Mouse (Mus musculus): Measurements from ENCODE around the gene Meox1.

Gene Meox1

DNA sequence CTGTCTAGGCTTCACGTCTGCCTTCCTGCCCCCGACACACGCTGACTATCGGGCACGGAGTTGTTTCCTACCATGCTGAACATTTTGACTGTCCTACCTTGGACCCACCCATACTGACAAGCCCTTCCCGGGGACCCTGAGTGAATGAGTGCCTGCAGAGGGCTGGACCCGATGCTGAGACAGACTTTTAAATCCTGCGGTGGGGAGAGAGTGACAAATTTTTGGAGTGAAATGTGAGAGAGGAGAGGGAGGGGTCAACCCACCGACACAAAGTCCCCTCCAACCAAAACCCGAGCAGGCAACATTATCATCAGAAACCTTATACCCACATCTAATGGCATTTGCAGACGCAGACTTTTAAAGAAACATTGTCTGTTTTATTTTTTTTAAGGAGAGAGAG lies at the start of gene Meox1:
Gene Meox1, minus strand, starts transcription at position 171 of the 400 bp plus-strand sequence.
- DNase-seq (ENCODE audit: low read depth) = no peak

DNA sequence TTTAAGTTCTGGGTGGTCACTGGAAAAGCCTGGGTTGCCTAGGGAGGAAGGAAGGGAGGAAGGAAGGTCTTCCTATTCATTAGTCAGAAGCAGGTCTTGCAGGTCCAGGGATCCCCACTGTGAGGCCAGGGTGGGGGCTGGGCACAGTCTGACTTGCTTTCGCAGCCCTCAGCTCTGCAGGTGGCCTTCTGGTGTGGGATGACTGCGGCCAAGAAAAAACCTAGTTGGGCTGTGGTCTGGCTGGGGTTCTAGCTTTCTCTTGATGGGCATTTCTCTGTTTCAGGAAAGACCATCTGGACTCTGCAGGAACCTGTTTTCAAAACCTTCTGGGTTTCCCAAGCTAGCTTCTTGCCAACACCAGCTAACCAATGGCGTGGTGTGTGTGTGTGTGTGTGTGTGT lies 48.9 kb upstream of the Meox1 start:
- no peak for DNase-seq (ENCODE audit: low read depth)

DNA sequence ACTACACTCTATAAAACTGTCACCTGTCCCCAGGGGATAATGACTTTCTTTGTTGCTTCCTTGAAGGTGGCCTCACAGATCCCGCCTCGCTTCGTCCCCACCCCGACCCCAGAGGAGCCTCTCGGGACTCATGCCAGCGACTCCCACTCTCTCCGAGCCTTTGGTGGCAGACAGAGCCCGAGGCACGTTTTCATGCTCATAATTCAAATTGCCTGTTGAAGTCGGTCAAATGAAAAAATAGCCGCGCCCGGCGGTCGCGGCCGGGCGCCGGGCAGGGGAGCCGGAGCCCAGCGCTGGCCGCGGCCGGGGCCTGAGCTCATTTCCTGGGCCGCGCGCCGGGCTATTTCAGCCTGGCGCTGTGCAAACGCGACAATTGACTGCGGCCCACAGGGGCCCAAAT lies 42.9 kb upstream of the Meox1 start:
- DNase-seq (ENCODE audit: low read depth) = no peak

DNA sequence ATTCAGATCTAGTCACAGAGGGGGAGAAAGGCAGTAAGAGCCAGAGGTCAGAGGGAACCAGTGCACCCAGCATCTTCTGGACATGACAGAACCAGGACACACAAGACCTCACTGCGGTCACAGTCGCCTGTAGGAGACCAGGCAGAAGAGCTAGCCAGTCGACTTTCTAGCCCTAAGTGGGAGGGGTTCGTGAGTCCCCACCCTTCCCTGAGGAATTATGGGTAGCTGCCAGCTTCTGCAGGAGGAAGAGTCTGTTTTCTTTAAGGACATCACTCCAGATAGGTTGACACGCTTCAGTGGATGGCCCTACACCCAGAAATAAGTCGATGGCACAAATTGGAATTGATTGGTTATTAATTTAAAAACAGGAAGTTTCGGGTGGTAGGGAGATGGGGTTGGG lies 42.2 kb upstream of the Meox1 start:
- no peak for DNase-seq (ENCODE audit: low read depth)

DNA sequence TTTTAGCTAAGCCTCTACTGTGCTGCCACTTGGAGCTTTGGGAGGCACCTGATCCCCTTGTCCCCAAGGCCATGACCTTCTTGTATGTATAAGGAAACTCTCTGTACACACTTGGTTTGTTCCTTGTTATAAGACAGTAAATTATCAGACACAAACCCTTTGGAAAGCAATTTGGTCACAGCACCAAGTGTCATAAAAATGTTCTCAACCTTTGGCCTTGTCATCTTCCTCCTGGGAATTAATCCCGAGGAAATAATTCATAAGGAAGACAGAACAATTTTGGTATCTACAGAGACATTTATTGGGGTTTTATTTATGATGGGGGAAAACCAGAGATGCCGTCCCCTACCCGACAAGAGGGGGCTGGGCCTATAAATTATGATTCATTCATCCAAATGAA lies 41.6 kb upstream of the Meox1 start:
- no peak for DNase-seq (ENCODE audit: low read depth)

DNA sequence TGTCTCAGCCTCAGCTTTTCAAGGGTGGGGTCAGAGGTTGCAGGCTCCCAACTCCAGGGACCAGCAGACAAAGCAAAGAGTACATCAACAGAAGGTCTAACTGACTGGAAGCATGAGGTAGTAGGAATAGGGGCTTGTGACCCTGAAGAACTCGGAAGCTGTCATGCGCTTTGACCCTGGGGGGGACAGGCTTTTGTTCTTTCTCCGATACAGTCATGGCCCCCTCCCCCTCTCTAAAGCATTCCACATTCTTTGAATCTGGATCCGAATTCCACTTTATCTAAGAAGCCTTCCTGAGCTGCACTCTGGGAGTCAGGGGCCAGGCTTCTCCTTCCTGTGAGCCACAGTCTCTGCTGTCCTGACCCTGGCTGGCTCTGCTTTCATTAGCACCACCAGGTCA lies 37.8 kb upstream of the Meox1 start:
- DNase-seq (ENCODE audit: low read depth) = no peak

DNA sequence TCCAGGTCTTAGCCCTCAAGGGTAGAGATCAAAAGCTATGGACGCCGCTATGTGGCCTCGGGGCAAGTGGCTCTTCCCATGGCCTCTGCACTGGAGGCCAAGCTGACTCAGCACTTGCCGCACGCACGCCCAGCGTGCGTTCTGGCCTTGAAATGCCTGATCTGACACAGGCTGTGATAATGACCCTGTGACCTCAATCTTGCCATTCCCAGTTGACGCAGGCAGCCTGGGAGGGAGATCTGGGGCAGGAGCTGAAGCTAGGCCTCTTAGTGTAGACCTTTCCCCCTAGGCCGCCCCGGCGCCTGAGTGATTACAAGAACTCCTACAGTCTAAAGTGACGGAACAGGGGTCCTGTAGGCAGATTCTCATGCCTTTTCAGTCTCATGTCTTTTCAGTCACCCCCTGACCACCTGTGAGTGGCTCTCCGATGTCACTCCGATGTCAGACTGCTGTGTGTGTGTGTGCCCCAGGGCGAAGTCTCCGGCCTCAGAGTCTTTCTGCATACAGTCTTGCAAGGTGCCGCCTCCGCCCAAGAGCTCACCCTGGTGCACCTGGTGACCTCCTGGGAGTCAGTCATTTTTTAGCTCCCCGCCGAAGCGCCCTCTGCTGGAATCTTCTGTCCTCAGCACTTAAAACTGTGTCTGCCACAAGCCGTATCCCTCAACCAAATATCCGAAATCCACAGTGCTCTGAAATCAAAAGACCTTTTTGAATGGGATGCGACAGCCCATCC lies 34.0 kb upstream of the Meox1 start:
- no peak for DNase-seq (ENCODE audit: low read depth)

DNA sequence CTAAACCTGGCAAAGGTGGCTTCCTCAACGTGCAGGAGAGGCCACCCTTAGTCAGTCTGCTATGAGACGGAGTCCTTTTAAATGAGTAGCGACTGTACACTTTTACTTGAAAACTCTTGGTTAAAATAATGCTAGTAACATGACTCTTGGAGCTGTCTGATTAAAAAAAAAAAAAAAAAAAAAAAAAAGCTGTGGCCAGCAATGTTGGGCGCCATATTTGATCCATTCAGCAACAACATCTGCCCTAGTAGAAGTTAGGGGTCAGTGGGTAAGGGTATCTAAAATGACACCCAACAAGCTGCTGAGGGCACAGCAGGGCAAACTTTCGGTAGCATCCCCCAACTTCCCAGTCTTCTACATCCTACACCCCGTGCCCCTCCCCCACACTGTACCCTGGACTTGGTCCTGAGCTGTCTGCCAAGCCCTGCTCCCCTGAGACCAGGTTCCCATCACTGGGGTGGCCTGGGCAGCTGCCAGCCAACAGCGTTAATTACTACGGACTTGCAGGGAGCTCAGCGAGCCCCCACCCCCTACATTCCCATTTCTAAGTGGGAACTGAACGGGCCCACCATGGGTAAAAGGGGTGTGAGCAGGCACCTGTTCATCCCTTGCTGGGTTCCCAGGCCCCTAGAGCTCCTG lies 32.9 kb upstream of the Meox1 start:
- DNase-seq (ENCODE audit: low read depth) = no peak

DNA sequence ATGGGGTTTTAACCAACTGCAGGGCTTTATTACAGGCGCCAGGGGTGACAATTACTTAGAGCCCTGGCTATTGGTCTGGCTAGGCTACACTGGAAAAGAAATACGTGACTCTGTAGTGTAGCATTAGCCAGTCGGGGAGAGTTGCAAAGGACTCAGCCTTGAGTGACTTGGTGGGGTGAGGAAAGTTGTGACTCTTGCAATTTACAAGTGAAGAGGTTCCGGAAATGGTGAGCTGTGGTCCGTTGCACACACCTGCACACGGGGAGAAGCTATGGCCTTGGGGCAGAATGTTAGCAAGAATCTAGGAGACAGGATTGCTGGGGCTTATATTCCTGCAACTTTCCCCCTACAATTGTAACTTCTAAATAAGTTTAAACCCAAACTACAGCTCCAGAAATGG lies 31.5 kb upstream of the Meox1 start:
- no peak for DNase-seq (ENCODE audit: low read depth)

DNA sequence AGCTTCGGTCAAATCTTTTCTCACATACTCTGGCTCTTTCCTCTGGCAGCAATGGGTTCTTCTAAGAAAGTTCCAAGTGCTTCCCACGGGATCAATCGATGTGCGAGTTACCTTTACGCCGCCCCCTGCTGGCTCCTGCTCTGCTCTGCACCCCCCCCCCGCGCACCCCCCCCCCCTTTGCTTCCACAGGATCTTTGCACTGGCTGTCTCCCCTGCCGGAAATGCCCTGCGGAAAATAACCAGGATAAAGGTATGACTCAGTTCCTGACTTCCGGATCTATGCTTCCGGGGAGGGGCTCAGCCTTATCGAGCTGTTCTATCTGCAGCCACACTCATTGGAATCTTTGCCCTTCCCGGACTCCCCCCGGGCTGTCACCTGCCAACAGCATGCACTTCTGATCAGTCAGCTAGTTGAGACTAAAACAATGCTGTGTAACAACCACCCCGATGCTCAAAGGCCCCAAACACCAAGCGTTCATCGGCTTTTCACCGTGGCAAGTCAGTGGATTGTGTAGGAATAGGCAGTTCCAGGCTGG lies 30.3 kb upstream of the Meox1 start:
- DNase-seq (ENCODE audit: low read depth) = no peak

DNA sequence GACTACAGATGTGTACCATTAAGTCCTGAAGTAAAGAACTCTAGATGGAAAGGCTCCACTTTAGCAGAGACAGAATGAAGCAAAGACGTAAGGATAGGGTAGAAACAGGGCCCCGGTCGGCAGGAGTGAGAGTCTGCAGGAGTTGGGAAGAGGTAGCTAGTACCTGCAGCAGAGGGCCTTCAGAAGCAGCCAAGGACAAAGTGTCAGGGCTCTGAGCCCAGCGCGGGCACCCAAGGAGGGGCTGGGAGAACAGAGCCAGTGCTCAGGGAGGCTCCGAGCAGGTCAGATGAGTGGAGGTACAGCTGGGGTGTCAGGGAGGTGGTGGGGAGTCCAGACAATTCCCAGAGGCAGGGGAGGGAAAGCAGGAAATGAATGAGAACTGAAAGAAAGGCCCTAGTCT lies 29.8 kb upstream of the Meox1 start:
- DNase-seq (ENCODE audit: low read depth) = no peak

DNA sequence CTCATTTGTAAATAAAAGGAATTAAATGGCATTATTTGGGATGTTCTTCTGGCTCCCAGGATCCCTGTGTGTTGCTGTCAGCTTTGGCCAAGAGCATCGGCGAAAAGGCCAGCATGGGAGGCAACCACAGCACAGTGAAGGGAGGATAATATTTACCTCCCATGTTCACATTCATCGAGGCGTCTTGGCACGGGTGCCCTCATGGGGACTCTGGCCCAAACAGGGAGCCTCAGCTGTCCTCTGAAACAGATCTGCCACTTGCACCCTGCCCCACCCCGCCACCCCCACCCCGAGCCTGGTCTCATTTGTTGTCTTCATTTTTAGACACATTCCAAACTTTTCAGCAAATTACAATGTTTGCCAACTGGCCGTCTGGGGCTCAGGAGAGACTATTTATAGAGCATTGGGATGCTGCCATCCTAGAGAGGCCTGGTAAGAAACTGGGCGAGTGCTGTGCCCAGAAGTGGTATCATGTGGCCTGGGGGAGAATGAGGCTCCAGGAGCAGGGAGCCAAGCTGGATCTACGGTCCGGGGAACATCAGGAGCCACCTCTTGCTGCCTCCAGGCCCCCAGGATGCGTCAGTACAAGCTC lies 27.3 kb upstream of the Meox1 start:
- DNase-seq (ENCODE audit: low read depth) = no peak

DNA sequence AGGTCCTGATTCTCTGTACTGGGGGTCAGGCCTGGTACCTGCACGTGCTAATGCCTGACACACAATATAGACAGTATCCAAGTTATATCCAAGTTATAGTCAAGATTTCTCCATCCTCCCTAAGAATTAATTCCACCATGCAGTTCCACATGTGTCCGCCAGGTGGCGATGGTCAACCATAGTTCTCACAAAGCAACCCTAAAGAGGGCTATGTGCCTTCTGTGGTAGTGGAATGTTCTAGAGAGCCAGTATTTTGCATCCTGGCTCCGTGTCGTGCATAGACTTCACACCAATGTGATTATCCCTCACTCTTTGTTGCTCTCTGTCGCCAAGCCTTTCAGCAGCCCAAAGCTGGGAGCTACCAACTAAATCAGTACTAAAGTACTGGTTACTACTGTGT lies 25.5 kb upstream of the Meox1 start:
- DNase-seq (ENCODE audit: low read depth) = peak; percentile 77

DNA sequence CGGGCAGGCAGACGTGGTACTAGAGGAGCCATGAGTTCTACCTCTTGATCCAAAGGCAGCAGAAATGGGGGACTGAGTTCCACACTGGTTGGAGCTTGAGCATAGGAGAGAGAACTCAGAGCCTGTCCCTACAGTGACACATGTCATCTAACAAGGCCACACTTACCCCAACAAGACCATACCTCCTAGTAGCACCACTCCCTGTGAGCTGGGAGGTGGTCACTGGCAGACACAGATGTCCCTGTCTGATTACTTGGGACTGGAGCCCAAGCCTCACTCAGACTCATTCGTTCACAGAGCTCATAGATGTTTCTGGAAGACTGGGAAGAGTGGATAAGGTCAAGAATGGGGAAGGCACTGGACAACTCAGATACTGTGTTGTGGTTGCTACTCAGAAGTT lies 24.4 kb upstream of the Meox1 start:
- DNase-seq (ENCODE audit: low read depth) = no peak

DNA sequence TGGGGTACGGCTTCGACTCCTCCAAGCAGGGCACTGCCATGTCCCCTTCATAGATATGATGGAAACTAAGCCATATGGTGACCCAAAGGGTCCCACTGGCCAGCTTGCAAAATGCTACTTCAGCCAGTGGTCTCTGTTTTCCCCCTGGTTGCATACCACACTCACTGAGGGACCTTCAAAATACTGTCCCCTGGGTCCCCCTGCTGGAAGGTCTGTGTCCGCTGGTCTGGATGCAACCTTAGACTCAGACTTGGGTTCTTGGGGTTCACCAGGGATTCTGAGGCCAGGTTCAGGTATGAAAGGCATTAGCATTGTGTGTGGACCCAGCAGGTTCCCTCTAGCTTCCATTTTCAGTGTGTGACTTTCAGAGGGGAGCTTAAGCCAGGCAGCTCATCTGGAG lies 22.6 kb upstream of the Meox1 start:
- no peak for DNase-seq (ENCODE audit: low read depth)

DNA sequence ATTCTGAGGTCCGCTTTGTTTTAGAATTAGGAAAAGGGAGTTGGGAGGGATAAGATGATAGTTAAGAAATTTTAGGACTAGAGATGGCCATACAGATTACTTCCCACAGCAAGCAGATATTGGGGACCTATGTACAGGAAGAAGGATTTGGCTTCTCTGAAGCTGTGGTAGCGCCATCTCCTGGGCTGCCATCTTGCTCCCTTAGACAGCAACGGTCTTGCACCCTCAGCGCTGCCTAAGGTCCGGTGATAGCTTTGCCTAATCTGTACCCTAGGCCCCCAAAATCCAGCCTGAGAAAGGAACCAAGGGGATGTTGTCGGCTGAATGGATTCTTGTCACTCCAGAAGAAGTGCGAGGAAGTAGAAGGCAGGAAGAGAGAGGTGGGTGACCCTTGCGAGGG lies 19.4 kb upstream of the Meox1 start:
- no peak for DNase-seq (ENCODE audit: low read depth)

DNA sequence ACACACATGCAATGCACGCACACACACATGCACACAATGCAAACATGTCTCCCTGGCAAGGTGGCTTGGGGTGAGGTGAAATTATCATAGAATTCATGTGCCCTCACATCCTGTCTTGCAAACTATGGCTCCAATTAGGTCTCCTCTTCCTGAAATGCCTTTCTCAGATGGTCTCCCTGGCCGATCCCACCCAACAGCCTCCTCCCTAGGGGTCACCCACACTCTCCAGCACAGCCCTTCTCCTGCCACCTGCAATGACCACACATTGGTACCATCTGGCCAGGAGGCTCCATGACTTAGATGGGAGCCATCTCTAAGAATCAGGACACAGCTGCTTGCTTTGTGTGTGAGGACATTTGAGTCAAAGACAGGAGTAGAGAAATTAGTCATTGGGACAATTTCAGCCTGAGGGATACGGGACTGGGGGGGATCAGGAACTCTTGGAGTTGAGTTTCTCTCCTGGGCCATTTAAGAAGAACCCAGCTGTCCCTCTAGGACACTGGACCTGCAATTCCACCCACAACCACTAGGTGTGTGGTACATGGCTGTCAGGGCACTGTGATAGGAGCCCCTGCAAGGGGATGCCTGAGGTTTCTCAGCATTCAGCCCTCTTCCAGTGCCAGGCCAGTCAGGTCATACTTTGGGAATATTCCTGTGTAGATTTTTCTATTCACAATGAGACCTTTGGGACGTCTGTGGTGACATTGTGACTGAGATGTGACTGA lies 17.8 kb upstream of the Meox1 start:
- peak; percentile 38 for DNase-seq (ENCODE audit: low read depth)

DNA sequence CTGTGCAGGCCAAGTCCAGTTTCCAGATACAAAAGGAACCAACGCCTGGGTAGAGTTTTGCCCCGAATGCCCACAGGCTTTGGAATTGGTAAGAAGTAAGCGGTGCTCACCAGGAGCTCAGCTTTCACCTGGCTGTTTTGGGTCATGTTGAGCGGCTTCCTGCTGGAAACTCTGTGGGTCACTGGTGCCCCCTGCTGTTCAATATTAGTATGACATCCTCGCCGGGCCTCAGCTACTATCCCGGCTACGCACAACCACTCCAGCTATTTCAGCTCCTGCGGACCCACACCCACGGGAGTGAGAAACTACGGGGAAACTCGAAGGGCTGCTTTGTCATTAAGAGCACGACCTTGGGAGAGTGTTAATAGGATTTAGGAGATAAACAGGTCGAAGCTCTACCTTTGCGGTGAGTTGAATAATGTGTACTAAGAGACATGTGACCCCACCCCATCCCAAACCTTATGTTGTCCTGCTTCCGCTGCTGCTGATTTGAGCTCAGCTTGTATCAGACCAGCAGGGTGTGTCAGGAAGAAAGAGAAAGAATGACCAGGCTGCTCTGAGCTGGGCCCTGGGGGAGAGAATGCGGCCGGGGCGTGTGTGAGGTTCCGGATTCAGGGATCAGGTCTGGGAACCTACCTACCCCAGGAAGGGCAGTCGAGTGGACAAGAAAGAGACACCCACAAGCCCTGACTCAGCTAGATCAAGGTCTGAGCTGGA lies 16.2 kb upstream of the Meox1 start:
- peak; percentile 67 for DNase-seq (ENCODE audit: low read depth)

DNA sequence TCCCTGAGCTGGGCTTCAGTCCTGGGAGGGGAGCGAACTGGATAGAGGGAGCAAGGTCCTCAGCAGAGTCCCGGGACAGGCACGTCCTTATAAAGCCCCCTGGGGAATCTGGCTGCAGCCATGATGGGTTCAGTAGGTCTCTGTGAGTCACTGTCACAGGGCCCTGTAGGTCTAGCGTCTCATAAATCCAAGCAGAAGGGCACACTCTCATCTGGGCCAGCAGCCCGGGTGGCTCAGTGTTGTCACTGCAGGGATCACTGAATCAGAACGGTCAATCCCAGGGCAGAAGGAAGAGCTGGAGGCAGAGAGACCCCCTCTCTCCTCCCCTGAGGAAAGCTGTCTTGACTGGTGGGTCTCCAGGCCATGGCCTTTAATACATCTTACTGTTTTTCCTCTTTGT lies 14.6 kb upstream of the Meox1 start:
- no peak for DNase-seq (ENCODE audit: low read depth)

DNA sequence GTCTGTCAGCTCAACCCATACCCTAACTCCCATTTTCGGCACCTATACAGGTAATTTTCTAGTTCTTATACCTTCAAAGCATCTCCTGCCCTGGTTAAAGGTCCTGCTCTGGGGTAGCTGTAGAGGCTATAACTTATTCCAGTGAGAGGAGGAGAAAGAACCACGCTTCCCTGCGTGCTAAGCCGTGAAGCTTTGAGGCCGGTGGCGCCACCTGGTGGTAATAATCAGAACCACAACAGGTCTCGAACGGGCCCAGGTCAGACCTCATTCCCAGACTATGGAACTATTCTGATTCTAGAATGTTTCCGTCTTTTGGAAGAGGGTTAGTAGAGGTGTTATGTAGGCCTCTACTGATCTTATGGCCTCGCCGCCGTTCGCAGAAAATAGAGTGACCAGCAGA lies 10.9 kb upstream of the Meox1 start:
- peak; percentile 65 for DNase-seq (ENCODE audit: low read depth)

DNA sequence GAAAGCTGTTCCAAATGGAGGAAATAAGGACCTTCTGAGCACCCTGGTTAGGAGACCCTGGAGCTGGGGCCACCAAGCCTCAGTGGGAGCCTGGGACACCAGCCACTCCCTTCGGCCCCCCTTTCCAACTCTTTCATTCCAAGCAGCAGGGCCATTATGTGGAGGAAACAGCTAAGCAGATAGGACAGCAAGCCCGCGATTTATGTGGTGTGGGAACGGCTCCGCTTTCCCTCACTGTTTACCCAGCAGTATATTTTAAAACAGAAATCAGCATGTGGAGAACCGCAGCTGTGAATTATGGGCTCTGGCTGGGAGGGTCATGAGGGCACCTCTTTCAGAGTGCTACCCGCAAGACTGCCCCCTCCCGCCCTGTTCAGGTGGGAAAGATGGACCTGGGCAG lies 7.1 kb upstream of the Meox1 start:
- no peak for DNase-seq (ENCODE audit: low read depth)

DNA sequence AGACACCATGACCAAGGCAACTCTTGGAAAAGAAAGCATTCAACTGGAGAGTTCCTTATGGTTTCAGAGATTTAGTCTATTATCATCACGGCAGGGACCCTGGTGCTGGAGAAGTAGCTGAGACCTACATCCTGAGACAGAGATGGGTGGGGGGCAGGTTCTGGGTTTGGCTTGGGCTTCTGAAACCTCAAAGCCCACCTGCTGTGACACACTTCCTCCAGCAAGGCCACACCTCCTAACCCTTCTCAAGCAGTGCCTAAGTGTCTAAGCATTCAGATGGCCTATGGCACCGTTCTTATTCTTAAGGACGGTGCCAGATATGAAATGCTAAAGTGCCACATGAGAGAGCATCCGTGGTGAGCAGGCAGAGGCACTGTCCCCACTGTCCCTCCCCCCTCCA lies 4.2 kb upstream of the Meox1 start:
- DNase-seq (ENCODE audit: low read depth) = no peak
